Mouse (Mus musculus) MEL (cell line): ENCODE results near the gene Mindy3.

Experiments used
- CHD2 ChIP-seq: IDR thresholded peaks from 2 replicates; pipeline ENCODE4 v1.6.1; 2011; ENCODE audit warnings: low read length, improper control_type of control experiment
- CTCF ChIP-seq, 3 experiments: IDR thresholded peaks in 2 of 3; conservative IDR thresholded peaks in 1 of 3; 2 replicates each; pipeline ENCODE4 v1.5.1; 2011 to 2012; ENCODE audit warnings: low read length in 3 of 3, low read depth in 2 of 3, mild to moderate bottlenecking in 2 of 3, improper control_type of control experiment in 1 of 3, inconsistent platforms in 1 of 3, mixed read lengths in 1 of 3, moderate library complexity in 1 of 3; ENCODE audit not compliant: control insufficient read depth in 1 of 3, insufficient read depth in 1 of 3, poor library complexity in 1 of 3, severe bottlenecking in 1 of 3
- EP300 ChIP-seq, 2 experiments: IDR thresholded peaks; 2 replicates each; pipeline ENCODE4 v1.6.1; 2011; ENCODE audit warnings: improper control_type of control experiment in 2 of 2, low read length in 2 of 2, low read depth in 1 of 2, mild to moderate bottlenecking in 1 of 2
- MAFK ChIP-seq: IDR thresholded peaks from 2 replicates; pipeline ENCODE4 v1.6.1; 2011; ENCODE audit warnings: low read depth, mild to moderate bottlenecking, low read length, improper control_type of control experiment, borderline replicate concordance
- POLR2A ChIP-seq, 2 experiments: IDR thresholded peaks; 2 replicates each; pipeline ENCODE4 v1.6.1; 2011 to 2012; ENCODE audit warnings: low read length in 2 of 2, mild to moderate bottlenecking in 2 of 2, control low read depth in 1 of 2, improper control_type of control experiment in 1 of 2, low read depth in 1 of 2, moderate library complexity in 1 of 2; ENCODE audit not compliant: control insufficient read depth in 1 of 2, insufficient read depth in 1 of 2, poor library complexity in 1 of 2
- POLR2AphosphoS2 ChIP-seq: IDR thresholded peaks from 2 replicates; pipeline ENCODE4 v1.6.1; 2011; ENCODE audit warnings: low read length, improper control_type of control experiment
- TAL1 ChIP-seq: IDR thresholded peaks from 2 replicates; pipeline ENCODE4 v1.6.1; 2012; ENCODE audit warnings: mild to moderate bottlenecking, inconsistent platforms, low read length, moderate library complexity, mixed read lengths
- UBTF ChIP-seq: IDR thresholded peaks from 2 replicates; pipeline ENCODE4 v1.6.1; 2012; ENCODE audit warnings: low read depth, mild to moderate bottlenecking, inconsistent platforms, low read length, improper control_type of control experiment, moderate library complexity, borderline replicate concordance; ENCODE audit not compliant: insufficient read depth
- ZNF384 ChIP-seq: IDR thresholded peaks from 2 replicates; pipeline ENCODE4 v1.6.1; 2012; ENCODE audit warnings: low read depth, mild to moderate bottlenecking, inconsistent platforms, low read length, improper control_type of control experiment

DNA sequence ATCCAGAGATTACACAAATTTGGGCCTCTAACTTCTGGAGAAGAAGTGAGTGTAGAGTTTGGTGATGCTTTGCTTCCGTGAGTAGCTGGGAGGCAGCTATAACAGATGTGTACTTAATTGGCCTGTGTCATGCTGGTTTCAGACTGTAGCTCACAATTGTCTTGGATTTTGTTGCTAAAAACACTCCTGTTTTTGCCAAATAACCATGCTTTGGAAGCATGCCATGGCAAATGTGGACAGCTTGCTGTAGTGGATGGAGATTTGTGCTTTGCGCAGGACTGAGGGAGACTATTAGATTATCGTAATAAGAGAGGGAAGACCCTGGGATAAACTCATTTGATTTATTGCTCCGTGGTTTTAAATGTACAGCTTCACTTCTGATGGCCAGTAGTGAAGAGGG is 101.2 kb downstream of the Mindy3 start:
- TF ChIP-seq POLR2A (IDR thresholded peaks at IDR 0.05; ENCODE audit: control insufficient read depth in 1 of 2, insufficient read depth in 1 of 2, low read depth in 1 of 2, low read length in 2 of 2, poor library complexity in 1 of 2) (no peak), TAL1 (no peak), EP300 (IDR thresholded peaks at IDR 0.05; ENCODE audit: low read depth in 1 of 2, low read length in 2 of 2) (no peak), UBTF (no peak), CHD2 (no peak), ZNF384 (no peak), MAFK (no peak), POLR2AphosphoS2 (no peak), CTCF (IDR thresholded peaks at IDR 0.05 in 2 of 3, conservative IDR thresholded peaks at IDR 0.05 in 1 of 3; ENCODE audit: control insufficient read depth in 1 of 3, insufficient read depth in 1 of 3, low read depth in 2 of 3, low read length in 3 of 3, poor library complexity in 1 of 3, severe bottlenecking in 1 of 3) (no peak)
